Mouse (Mus musculus): ENCODE data around the gene Pipox. TPM values are rescaled to one million over a fixed set of nuclear protein-coding genes. Genes with fewer than 3 reads are reported as not detected.

The Pipox gene
- polyA plus RNA-seq, 1 experiment from 2014 or later: 48.9 TPM

- Histone ChIP-seq H3K9ac (replicated peaks) (no peak overlapping the region), H3K4me3 (ENCODE audit: low read depth, low read length) (no peak overlapping the region), H3K9me3 (ENCODE audit: low read length) (no peaks in the 10 kb centered on the region), H3K27ac (ENCODE audit: low read depth) (no peak overlapping the region), H3K4me1 (ENCODE audit: insufficient read depth) (peaks cover 34% of the 10 kb centered on the region), H3K36me3 (replicated peaks; ENCODE audit: insufficient read depth, low read length) (no peaks in the 10 kb centered on the region), H3K27me3 (ENCODE audit: insufficient read depth, low read length) (no peaks in the 10 kb centered on the region), H3K4me2 (ENCODE audit: low read depth, low read length) (no peak overlapping the region)
- DNase-seq: no peak
- ATAC-seq: no peak
- TF ChIP-seq CTCF (IDR thresholded peaks at IDR 0.05; ENCODE audit: low read depth) (no peak), EP300 (IDR thresholded peaks at IDR 0.05; ENCODE audit: low read depth) (no peak)
- WGBS (ENCODE audit: insufficient replicate concordance): 6% methylated on average over 1 of the region's 2 CpGs
Observed at GRCm38 (mm10) chr11:77889484-77889883, 4.4 kb downstream of the Pipox start.

- DNase-seq (no peak), ATAC-seq (no peak)
- Histone ChIP-seq H3K27ac (ENCODE audit: low read depth) (no peak overlapping the region), H3K4me3 (ENCODE audit: low read depth, low read length) (no peak overlapping the region), H3K9ac (replicated peaks) (no peak overlapping the region), H3K36me3 (replicated peaks; ENCODE audit: insufficient read depth, low read length) (no peaks in the 10 kb centered on the region), H3K4me2 (ENCODE audit: low read depth, low read length) (no peak overlapping the region), H3K9me3 (ENCODE audit: low read length) (no peaks in the 10 kb centered on the region), H3K27me3 (ENCODE audit: insufficient read depth, low read length) (no peaks in the 10 kb centered on the region), H3K4me1 (ENCODE audit: insufficient read depth) (peaks cover 31% of the 10 kb centered on the region)
- no peak for TF ChIP-seq EP300 (IDR thresholded peaks at IDR 0.05; ENCODE audit: low read depth)
- no peak for TF ChIP-seq CTCF (IDR thresholded peaks at IDR 0.05; ENCODE audit: low read depth)
- 63% methylated on average over 5 of the region's 5 CpGs for WGBS (ENCODE audit: insufficient replicate concordance)
Observed at GRCm38 (mm10) chr11:77888846-77889245, 5.0 kb downstream of the Pipox start.

GRCm38 (mm10) chr11:77887373-77887960, 6.4 kb downstream of the Pipox start:
- 29% methylated on average over 17 of the region's 17 CpGs for WGBS (ENCODE audit: insufficient replicate concordance)
- H3K9me3 ChIP-seq (ENCODE audit: low read length): no peaks in the 10 kb centered on the region
- H3K27ac ChIP-seq (ENCODE audit: low read depth): peak overlapping the region; percentile 48; the same call in 1 of the 2 replicates
- H3K4me1 ChIP-seq (ENCODE audit: insufficient read depth): peaks cover 22% of the 10 kb centered on the region
- no peaks in the 10 kb centered on the region; the same call in 1 of the 2 replicates for H3K36me3 ChIP-seq (replicated peaks; ENCODE audit: insufficient read depth, low read length)
- ATAC-seq: peak; percentile 36; the same call in 1 of the 2 replicates
- TF ChIP-seq EP300 (IDR thresholded peaks at IDR 0.05; ENCODE audit: low read depth) (no peak), CTCF (IDR thresholded peaks at IDR 0.05; ENCODE audit: low read depth) (no peak)
- no peaks in the 10 kb centered on the region for H3K27me3 ChIP-seq (ENCODE audit: insufficient read depth, low read length)
- no peak overlapping the region for H3K9ac ChIP-seq (replicated peaks)
- H3K4me3 ChIP-seq (ENCODE audit: low read depth, low read length): no peak overlapping the region
- H3K4me2 ChIP-seq (ENCODE audit: low read depth, low read length): 0 out of 2 replicates have a peak overlapping the region, but pooled peaks have one; percentile 2
- DNase-seq: peak; percentile 44

GRCm38 (mm10) chr11:77885246-77885575, 8.7 kb downstream of the Pipox start:
- 61% methylated on average over 8 of the region's 8 CpGs for WGBS (ENCODE audit: insufficient replicate concordance)
- ATAC-seq (no peak), DNase-seq (no peak)
- Histone ChIP-seq H3K27ac (ENCODE audit: low read depth) (no peak overlapping the region), H3K36me3 (replicated peaks; ENCODE audit: insufficient read depth, low read length) (no peaks in the 10 kb centered on the region; the same call in 1 of the 2 replicates), H3K9ac (replicated peaks) (no peak overlapping the region), H3K9me3 (ENCODE audit: low read length) (no peaks in the 10 kb centered on the region), H3K4me2 (ENCODE audit: low read depth, low read length) (no peak overlapping the region), H3K4me1 (ENCODE audit: insufficient read depth) (peaks cover 7% of the 10 kb centered on the region; the same call in 1 of the 2 replicates), H3K4me3 (ENCODE audit: low read depth, low read length) (no peak overlapping the region), H3K27me3 (ENCODE audit: insufficient read depth, low read length) (no peaks in the 10 kb centered on the region)
- TF ChIP-seq CTCF (IDR thresholded peaks at IDR 0.05; ENCODE audit: low read depth): no peak
- no peak for TF ChIP-seq EP300 (IDR thresholded peaks at IDR 0.05; ENCODE audit: low read depth)

GRCm38 (mm10) chr11:77884524-77885245, 9.2 kb downstream of the Pipox start:
- DNase-seq (no peak), ATAC-seq (no peak)
- H3K4me3 ChIP-seq (ENCODE audit: low read depth, low read length): no peak overlapping the region
- H3K4me1 ChIP-seq (ENCODE audit: insufficient read depth): peaks cover 5% of the 10 kb centered on the region; the same call in 1 of the 2 replicates
- no peaks in the 10 kb centered on the region for H3K27me3 ChIP-seq (ENCODE audit: insufficient read depth, low read length)
- no peaks in the 10 kb centered on the region for H3K9me3 ChIP-seq (ENCODE audit: low read length)
- TF ChIP-seq EP300 (IDR thresholded peaks at IDR 0.05; ENCODE audit: low read depth) (no peak), CTCF (IDR thresholded peaks at IDR 0.05; ENCODE audit: low read depth) (no peak)
- no peaks in the 10 kb centered on the region; the same call in 1 of the 2 replicates for H3K36me3 ChIP-seq (replicated peaks; ENCODE audit: insufficient read depth, low read length)
- no peak overlapping the region for H3K27ac ChIP-seq (ENCODE audit: low read depth)
- no peak overlapping the region for H3K9ac ChIP-seq (replicated peaks)
- H3K4me2 ChIP-seq (ENCODE audit: low read depth, low read length): no peak overlapping the region
- WGBS (ENCODE audit: insufficient replicate concordance): 47% methylated on average over 10 of the region's 10 CpGs

GRCm38 (mm10) chr11:77876760-77877148, 17.1 kb downstream of the Pipox start:
- no peak overlapping the region for H3K27ac ChIP-seq (ENCODE audit: low read depth)

More at GRCm38 (mm10) chr11:77876760-77877148, 17.1 kb downstream of the Pipox start:
- Histone ChIP-seq H3K36me3 (replicated peaks; ENCODE audit: insufficient read depth, low read length) (no peaks in the 10 kb centered on the region), H3K27me3 (ENCODE audit: insufficient read depth, low read length) (no peaks in the 10 kb centered on the region), H3K4me3 (ENCODE audit: low read depth, low read length) (no peak overlapping the region), H3K9ac (replicated peaks) (no peak overlapping the region), H3K9me3 (ENCODE audit: low read length) (no peaks in the 10 kb centered on the region), H3K4me2 (ENCODE audit: low read depth, low read length) (no peak overlapping the region), H3K4me1 (ENCODE audit: insufficient read depth) (peaks cover 6% of the 10 kb centered on the region; the same call in 1 of the 2 replicates)
- no peak for DNase-seq
- no peak for TF ChIP-seq CTCF (IDR thresholded peaks at IDR 0.05; ENCODE audit: low read depth)
- no peak for ATAC-seq
- WGBS (ENCODE audit: insufficient replicate concordance): 58% methylated on average over 11 of the region's 11 CpGs
